Mouse (Mus musculus): ENCODE measurements around the gene Tenm3.

Gene Tenm3

DNA sequence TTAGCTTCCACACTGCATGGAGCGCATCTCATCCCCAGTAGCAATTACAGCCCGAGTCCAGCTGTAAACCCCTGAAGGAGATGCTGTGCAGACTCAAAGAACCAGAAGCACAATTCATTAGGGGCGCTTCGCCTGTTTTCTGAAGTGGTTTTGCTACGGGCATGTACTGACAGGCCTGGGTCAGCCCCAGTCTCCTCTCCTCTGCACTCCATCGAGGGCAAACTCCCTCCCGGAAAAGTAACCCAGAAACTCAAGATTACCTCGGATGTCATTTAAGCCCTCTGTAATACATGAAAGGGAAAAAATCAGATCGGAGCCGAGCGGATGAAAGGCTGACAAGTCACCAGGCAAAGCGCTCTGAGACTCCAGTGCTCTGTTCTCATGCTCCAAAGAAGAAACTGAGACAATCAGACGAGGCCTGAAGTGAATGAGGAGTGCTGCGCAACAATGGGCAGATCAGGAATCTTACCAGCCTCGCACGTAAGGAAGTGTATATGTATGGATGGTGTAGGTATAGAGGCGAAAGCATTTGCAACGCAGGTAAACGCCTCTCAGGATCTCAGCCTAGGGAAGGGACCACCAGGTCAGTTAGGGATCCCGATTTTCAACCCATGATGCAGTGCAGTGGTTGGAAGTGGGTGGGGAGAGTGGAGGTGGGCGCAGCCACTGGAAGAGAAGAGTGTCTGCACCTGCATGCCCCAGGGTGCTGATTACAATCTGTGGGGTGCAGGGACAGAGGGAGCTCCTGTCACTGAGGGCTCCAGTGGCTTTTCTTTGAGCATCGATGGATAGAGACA is 387.2 kb downstream of the Tenm3 start:
- DNase-seq (ENCODE audit: low spot score in 2 of 2): no peak

DNA sequence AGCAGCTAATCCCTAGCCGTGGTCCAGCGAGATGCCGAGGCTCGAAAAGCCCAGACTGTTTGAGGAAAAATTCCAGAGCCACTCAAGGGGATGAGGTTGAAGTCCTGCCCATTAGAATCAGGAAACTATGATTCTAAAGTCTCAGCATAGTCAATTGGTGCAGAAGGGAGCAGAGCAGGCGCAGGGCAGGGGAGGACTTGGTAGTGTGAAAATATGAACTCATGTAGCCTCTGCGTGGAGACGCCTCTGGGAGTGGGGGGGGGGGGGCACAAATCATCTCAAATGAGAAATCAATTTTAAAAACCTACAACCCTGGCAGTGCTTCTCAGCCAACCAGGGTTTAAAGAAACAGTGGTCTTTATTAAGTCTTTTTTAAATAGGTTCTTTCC is 392.5 kb downstream of the Tenm3 start:
- no peak for DNase-seq (ENCODE audit: low spot score in 2 of 2)

DNA sequence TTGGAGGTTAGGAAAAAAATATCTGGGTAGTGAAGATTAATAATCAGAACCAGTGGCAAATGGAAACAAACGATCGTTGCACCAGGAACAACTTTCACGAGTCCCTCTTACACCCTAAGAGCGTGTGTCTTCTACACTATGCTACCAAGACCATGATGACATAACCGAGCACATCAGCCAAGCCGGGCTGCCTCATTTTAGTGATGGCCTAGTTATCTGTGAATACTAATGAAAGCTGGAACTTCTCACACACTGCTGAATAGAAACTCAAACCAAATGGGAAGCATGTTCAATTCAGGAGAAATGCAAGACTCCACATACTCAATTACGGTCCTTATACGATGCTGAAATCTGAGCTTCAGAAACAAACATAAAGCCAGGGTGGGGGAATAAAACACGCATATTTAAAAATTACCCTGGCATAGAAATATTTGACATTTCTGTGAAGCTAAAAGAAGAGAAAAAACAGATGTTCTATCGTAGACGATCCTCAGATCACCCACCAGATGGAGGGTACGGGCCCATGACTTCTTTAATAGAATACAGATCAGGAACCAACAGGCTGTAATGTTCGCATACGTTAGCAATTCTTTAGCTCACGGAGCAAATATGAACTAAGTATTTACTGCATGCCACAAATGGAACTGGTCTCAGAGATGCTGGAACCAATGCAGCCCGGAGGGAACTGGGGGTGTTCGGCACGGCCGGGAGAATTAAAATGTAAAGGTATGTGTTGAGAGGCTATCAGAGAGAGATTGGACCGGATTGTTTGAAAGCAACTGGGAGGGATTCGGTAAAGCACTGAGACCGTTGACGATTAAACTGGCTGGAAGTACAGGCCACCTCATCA is 393.1 kb downstream of the Tenm3 start:
- DNase-seq (ENCODE audit: low spot score in 2 of 2): no peak

DNA sequence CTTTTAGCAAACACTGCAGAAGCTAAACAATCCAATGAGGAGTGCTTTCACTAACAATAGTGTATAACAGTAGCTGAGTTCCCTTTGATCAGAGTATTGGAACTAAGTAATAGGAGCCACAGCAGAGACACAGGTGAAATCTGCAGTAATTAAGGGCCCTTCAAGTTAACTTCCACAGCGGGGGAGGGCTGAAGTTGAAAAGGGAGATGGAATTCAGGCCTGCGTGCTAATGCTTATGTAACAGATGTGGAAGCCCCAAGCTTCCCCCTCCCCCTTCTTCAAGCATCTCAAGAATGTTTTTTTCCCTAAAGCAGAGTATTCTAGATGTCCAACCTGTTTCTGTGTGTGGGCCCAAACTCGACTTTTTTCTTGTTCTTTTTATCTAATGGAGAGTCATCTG is 394.1 kb downstream of the Tenm3 start:
- DNase-seq (ENCODE audit: low spot score in 2 of 2): no peak

DNA sequence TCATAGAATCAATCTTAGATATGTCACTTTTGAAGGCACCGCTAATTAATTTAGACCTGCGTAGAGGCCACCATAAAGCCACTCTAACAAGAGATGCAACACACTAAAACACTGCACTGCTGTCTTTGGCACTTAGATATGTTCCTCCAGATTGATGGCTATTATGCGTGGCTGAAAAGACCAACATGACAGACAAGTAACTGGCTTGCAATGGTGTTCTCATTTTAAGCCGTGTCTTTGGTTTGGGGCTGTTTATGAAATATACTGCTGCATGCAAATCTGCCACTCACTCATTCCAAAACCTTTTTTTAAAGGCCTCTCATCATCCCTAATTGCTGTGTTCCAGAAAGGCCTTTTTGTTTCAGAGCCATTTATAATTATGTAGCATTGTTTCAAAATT is 398.1 kb downstream of the Tenm3 start:
- no peak for DNase-seq (ENCODE audit: low spot score in 2 of 2)

DNA sequence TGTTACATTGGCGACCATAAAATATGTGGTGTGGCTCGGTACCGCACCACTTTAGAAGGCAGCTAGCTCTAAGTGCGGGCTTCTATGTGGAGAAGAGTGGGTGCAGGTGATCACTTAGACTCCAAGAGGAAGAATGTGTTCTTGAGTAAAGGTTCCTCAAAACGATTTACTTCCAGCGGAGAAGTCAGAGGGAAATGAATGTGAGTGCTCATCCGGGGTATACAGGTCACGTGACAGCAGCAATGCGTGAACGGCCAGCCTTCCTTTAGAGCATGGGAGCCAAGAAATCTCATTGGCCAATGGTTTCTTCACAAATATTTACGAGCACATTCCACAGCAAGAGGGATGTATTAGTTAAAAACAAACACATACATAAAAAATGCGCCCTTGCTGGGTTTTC is 404.3 kb downstream of the Tenm3 start:
- DNase-seq (ENCODE audit: low spot score in 2 of 2): no peak

DNA sequence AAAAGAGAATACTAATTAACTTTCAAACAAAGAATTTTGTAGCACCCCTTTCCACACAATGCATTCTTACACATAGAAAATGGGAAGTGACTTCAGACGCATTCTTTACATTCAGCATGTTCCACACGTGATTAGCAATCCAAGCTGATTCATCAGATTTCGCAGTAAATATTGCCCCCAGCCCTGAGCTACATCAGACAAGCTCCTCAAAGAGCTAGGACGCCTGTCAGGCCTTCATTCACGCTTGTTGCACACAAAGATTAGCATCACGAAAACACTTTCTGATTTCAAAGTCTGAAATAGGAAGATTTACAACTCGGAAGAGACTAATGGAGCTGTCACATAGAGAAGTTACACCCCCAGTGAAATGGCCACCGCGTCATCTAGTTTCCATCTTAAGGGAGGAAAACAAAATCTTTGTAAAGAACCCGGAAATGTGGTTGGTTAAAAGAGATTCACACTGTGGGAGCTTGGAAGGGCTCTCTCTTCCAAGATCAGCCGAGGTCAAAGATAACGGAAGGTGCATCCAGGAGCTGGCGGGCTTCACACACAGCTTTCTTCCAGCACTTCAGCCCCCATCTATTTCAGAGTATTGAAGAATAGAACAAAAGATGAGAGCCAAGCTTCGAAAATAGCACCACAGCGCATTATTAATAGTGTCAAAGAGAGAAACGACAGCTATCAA is 406.1 kb downstream of the Tenm3 start:
- DNase-seq (ENCODE audit: low spot score in 2 of 2): no peak

DNA sequence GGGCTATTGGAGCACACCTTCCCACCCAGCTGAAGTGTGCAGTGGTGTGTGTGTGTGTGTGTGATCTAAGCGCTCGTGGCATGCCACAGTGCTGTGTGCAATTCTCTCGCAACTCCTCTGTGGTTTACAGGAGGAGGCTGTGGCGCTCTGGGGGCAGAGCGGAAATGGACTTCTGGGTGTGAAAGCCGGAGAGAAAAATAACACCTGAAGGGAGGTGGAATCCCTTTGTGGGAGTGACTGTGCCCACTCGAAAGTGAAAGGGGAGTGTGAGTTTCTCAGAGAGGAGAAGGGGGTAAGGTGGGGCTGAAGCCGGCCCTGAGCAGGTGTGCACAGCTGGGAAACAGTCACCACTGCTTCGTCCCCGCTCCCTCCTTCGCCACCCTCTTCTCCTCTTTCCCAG is 418.6 kb downstream of the Tenm3 start:
- no peak for DNase-seq (ENCODE audit: low spot score in 2 of 2)

DNA sequence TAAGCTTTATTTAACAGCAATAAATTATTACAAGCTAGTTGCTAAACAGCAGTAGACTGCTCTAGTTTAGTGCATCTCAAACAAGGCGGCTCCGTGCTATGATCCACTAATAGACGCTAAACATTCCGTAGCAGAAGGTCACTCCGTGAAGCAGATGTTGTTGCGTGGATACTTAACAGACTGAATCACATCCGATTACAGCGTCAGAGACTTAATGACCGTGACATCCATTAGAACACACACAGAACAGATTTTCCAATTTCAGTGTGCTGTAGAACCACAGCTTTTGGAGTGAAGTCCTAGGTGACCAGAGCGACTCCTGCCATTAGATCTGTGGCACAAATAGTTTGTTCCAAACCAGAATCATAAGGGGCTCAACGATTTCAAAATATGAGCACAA is 426.0 kb downstream of the Tenm3 start:
- DNase-seq (ENCODE audit: low spot score in 2 of 2): no peak

DNA sequence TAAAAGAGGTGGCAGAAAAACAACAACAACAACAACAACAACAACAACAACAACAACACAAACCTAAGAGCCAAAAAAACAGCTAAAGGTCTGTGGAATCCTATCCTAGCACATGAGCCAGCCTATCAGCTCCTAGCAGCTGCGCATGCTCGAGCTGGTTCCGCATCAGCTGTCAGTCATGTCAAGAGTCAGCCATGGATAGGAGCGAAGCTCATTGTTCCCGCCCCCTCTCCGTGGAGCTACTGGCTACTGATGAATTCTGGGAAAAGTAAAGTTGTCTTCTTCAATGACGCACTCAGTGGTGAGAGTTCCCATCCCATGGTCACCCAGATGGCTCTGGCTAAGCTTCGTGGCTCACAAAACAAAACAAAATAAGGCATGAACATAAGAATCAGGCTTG is 432.8 kb downstream of the Tenm3 start:
- no peak for DNase-seq (ENCODE audit: low spot score in 2 of 2)

DNA sequence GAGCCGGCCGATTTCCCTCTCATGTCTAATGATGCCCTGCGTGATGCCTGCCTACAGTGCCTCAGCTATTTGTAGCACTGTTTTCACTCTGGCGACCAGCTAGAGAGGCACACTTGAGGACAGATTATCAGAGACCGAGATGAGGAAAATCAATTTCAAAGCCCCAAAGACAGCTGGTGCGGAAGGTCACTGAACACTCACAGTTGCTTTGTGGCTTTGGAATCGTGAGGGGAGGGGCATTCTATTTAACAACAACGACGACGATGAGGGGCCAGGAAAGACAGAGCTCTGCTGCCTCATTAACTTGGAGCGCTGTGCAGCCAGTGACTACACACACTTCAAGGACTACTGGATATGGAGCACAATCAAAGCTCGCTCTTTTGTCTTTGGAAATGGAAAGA is 443.2 kb downstream of the Tenm3 start:
- DNase-seq (ENCODE audit: low spot score in 2 of 2): no peak

DNA sequence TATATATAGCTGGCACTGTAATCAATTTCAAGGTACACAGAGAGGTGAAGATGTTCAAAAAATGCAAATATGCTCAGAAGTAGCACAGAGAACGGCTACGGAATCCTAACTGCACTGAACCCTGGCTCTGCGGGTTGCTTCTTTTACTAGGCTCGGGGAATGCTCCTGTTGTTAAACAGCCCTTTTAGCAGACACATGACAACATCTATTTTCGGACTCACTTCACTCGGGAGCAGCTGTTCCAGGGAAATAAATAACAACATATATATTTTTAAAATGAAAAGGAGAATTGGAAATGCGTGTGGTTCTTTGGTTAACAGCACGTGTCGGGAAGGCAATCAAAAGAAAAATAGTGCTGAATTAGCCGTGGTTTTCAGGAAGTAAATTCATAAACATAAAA is 457.9 kb downstream of the Tenm3 start:
- no peak for DNase-seq (ENCODE audit: low spot score in 2 of 2)

DNA sequence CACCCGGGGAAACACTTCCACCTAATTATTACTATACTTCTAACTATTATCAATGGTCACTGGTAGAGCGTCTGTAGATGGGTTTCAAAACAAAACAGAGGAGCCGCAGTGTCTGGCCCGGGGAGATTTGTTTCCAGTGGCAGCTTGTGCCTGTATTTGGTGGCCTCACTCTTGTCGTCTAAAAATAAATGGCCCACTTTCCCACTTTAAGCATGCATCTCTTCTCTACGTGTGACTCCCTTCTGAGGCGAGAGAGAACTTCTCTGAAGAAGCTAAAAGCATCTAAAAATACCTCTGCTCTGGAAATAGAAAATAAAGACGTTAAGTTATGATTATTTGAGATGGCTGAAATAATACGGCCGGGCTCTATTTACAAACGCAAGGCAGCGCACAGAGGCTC is 463.7 kb downstream of the Tenm3 start:
- no peak for DNase-seq (ENCODE audit: low spot score in 2 of 2)

DNA sequence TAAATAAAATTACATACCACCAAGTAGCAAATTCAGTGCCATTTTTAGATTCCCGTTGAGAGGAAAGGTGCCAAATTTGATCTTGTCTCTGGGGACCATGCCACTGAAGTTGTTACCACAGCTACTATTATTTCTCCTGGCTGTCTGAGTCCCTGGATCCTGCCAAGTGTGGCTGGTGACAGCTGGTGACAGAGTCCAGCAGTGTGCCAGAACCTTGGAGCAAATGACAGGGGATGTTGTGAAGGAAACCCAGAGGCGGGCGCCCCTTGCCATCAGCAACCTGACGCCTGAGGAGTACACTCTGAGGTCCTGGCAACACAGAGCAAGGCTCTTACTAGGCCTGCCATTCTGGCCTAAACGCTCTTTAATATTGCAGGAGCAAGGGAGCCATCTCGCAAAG is 467.0 kb downstream of the Tenm3 start:
- DNase-seq (ENCODE audit: low spot score in 2 of 2): peak; percentile 80 to 89

DNA sequence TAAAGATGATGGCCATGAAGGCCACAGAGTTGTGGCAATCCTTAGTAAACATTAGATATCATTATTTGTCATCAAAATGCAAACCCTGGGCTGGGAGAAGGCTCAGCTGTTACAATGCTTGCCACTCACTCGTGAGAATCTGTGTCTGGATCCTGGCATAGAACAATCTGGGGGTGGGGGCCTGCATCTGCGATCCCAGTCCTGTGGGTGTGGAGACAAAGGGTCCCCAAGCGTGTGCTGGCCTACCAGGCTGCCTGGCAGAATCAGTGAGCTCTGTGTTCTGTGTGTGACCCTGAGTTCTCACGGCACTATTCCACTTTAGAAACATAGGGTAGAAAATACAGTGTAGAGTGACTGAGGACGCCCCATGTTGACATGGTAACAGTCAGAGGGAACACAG is 468.6 kb downstream of the Tenm3 start:
- DNase-seq (ENCODE audit: low spot score in 2 of 2): no peak

DNA sequence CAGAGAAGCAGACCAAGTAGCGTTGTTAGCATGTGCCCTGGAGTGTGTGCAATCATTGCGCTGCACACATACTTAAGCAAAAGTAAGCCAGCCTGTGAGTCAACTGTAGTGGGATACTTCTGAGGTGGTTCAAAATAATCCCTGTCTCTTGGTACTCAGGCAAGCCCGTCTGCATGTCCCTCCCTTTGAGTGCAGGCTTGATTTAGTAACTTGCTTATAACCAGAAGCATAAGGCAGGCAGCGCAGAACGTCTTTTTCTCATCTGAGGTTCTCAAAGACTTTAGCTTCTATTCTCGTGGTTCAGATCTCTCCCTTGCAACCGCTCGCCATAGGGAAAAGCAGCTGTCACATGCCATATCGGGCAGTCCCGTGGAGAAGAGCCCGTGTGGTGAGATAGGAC is 470.3 kb downstream of the Tenm3 start:
- DNase-seq (ENCODE audit: low spot score in 2 of 2): peak; percentile 50 to 71

DNA sequence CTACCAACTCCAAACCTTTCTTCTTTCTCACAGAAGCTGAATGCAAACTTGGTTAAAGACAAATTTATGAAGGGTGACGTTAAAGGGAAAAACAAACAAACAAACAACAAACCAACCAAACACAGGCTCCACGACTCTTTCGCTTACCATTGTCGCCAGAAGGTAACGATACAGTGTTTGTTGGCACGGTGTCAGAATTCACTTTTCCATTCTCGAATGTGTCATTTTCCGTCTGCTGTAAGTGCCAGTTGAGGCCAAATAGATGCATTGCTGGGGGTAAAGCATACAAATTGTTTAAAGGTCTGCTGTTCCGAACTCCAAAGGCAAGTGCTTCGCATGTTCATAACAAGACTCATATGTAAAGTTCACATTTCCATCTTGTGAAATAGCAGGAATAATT is 476.6 kb downstream of the Tenm3 start:
- no peak for DNase-seq (ENCODE audit: low spot score in 2 of 2)

DNA sequence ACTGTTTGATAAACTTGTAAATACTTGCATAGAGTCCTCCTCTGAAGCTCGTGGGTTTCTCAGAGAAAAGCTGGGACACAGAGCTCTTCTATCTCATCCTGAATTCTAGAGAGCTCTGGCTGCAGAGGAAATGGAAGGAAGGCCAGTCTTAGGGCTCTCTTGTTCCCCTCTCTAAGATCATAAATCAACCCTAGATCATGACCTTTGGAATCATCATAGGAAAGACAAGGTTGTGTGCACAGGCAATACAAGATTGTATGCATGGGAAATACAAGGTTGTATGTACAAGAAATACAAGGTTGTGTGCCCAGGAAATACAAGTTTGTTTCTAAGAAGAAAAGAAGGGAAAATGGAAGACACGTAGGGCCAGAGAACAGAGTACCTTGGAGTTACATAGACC is 486.9 kb downstream of the Tenm3 start:
- DNase-seq (ENCODE audit: low spot score in 2 of 2): no peak

DNA sequence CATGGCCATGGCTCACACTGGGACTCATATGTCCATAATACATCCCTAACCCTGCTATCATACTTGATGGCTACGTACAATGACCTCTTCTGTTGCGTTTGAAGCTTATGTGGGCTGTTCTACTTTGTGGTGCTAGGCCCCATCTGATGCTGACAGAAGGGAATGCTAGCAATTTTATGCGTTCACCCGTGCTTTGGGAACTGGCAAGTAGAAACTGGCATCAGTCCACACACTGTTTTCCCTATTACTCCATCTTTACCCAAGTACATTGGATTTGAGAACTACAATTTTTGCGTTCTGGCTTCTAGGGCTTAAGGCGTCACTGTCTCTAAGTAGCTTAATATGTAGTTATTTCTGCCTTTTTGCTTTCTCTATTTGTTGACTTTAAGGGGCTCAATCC is 490.3 kb downstream of the Tenm3 start:
- DNase-seq (ENCODE audit: low spot score in 2 of 2): no peak

DNA sequence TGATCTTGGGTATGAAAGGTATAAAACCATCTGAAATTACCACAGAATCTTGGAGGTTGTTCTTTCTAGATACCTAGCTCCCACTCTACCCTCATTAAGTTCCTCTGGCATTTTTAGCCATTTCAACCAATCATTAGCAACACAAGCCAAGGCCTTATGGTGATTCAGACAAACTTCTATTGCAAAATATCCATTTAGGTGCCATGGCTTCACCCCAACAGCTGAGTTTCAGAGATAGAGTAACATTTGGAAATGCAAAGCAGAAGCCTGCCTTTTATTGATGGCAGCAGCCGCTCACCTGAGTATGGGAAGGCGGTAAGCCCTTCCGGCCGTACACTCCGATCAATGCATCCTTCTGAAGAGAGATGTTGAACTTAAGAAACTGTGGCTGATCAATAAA is 494.9 kb downstream of the Tenm3 start:
- no peak for DNase-seq (ENCODE audit: low spot score in 2 of 2)

DNA sequence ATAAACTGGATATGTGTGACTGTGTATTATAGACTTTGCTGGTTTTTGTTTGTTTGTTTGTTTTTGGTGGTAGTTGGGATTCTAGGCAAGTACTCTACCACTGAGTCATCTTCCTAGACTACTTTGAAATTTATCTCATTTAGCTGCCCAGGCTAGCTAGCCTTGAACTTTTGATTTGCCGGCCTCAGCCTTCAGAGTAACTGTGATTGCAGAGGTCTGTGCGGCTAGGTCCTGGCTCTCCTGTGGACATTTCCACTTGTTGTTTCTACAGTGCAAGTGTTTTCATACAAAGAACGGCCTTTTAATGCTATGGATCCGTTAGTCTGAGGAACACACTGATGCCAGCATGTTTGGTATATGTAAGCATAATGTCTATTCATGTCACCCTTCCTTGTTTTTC is 495.4 kb downstream of the Tenm3 start:
- no peak for DNase-seq (ENCODE audit: low spot score in 2 of 2)

DNA sequence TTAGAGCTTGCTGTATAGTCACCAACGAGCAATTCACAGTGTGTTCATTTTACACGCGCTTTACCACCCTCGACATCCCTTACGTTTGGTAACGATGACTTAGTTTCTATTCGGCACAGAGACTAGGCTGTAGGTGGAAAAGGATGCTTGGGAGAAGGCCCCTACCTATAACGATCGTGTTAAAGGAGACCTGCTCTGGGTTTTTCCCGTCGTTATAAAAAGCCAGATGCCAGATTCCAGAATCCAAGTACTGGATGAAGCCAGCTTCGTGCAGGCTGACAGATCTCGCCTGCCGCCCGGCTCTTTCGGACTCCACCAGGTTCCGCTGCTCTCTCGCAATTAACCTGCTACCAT is 500.7 kb downstream of the Tenm3 start:
- DNase-seq (ENCODE audit: low spot score in 2 of 2): no peak

All from right cerebral cortex, postnatal 10 days (tissue).